Mouse (Mus musculus) MEL (cell line): ENCODE measurements around the gene Ssc4d.

ENCODE experiments used
- POLR2AphosphoS2 ChIP-seq: IDR thresholded peaks from 2 replicates; pipeline ENCODE4 v1.6.1; 2011; ENCODE audit warnings: low read length, improper control_type of control experiment
- USF1 ChIP-seq: IDR thresholded peaks from 2 replicates; pipeline ENCODE4 v1.6.1; 2014; ENCODE audit warnings: low read depth, mild to moderate bottlenecking, inconsistent platforms, low read length, improper control_type of control experiment, moderate library complexity

GRCm38 (mm10) chr5:135984546-135985044, 10.3 kb upstream of the Ssc4d start:
- TF ChIP-seq POLR2AphosphoS2, result no peak
- TF ChIP-seq USF1, result no peak
